Comparison of ENCODE assay signal across 8 mouse cellular contexts in the genomic region with DNA sequence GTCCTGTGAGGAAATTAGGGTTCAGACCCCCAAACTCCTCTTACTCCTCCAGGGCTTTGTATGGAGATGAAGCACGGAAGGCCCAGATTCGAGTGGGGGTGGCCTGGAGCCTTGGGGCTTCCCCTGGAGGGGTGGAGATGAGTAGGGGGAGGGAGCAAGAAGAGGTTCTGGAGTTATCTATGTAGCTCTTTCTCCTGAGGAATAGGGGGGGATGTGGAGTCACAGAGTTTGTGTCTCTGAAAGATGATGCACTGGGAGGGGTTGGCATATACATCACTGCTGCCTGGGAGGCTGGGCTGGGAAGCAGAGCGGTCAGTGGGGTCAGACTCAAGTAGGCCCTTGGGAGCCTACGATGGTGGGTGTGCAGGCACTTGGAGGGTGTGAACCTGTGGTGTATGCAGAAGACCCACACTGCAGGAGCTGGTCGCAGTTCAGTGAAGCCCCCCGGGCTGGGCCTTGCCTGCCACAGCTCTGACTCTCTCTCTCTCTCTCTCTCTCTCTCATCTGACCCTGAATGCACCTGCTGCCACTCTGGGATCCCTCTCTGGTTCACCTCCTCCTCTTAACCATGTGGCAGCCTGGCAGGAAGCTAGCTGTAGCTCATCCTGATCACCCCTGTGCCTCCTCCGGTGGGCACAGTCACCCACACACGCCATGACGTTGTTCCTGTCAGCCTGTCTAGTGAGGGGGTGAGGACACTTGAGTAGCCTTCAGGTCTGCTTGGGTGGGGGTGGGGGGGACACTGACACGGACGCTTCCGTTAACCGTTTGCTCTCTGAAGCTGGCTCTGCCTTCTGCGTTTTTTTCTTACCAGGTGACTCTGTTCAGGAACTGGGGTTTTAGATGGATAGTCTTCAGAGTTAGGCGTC. TPM values are rescaled to one million over a fixed set of nuclear protein-coding genes. Genes with fewer than 3 reads are reported as not detected.
A peak's percentile ranks its signal among the peaks of the same experiment; 100 is the strongest.
DNase-seq lines count a peak whose midpoint lies in the region; ATAC-seq and TF ChIP-seq lines count a peak whose summit lies in the region.

No protein-coding gene starts in this region.

- H3K36me3 ChIP-seq in heart, embryonic 12.5 days = peaks cover 3% of the 10 kb centered on the region; the same call in 1 of the 2 replicates
- no peaks in the 10 kb centered on the region for H3K36me3 ChIP-seq in hindbrain, embryonic 11.5 days (ENCODE audit: control insufficient read depth, insufficient read depth, low read length)
- no peaks in the 10 kb centered on the region for H3K36me3 ChIP-seq in liver, postnatal 0 days (replicated peaks; ENCODE audit: insufficient read depth, low read length)
- no peaks in the 10 kb centered on the region for H3K36me3 ChIP-seq in stomach, embryonic 16.5 days (ENCODE audit: control insufficient read depth, insufficient read depth, low read length)

- no peaks in the 10 kb centered on the region for H3K9me3 ChIP-seq in heart, embryonic 12.5 days (replicated peaks)
- H3K9me3 ChIP-seq in hindbrain, embryonic 11.5 days (ENCODE audit: control insufficient read depth, low read length) = no peaks in the 10 kb centered on the region
- no peaks in the 10 kb centered on the region for H3K9me3 ChIP-seq in liver, postnatal 0 days (ENCODE audit: low read length)
- no peaks in the 10 kb centered on the region for H3K9me3 ChIP-seq in stomach, embryonic 16.5 days (replicated peaks; ENCODE audit: control insufficient read depth, low read length)

- H3K27ac ChIP-seq in heart, embryonic 12.5 days (ENCODE audit: poor library complexity, severe bottlenecking) = peak overlapping the region; percentile 100
- H3K27ac ChIP-seq in hindbrain, embryonic 11.5 days (ENCODE audit: low read depth, low read length) = no peak overlapping the region
- H3K27ac ChIP-seq in liver, postnatal 0 days (ENCODE audit: low read depth) = no peak overlapping the region
- peak overlapping the region; percentile 99 for H3K27ac ChIP-seq in stomach, embryonic 16.5 days (ENCODE audit: low read length)

- H3K4me3 ChIP-seq in heart, embryonic 12.5 days = peak overlapping the region; percentile 76
- peak overlapping the region; percentile 65; the same call in 1 of the 2 replicates for H3K4me3 ChIP-seq in hindbrain, embryonic 11.5 days (ENCODE audit: low read depth, low read length)
- no peak overlapping the region for H3K4me3 ChIP-seq in liver, postnatal 0 days (ENCODE audit: low read depth, low read length)
- H3K4me3 ChIP-seq in stomach, embryonic 16.5 days (replicated peaks; ENCODE audit: low read length) = peak overlapping the region; percentile 88

- peak overlapping the region; percentile 92 for H3K9ac ChIP-seq in heart, embryonic 12.5 days
- peak overlapping the region; percentile 7; the same call in 1 of the 2 replicates for H3K9ac ChIP-seq in hindbrain, embryonic 11.5 days (ENCODE audit: low read depth, low read length)
- peak overlapping the region; percentile 50; the same call in 1 of the 2 replicates for H3K9ac ChIP-seq in liver, postnatal 0 days (replicated peaks)
- peak overlapping the region; percentile 92 for H3K9ac ChIP-seq in stomach, embryonic 16.5 days (ENCODE audit: low read length)

- 41% methylated on average over 15 of the region's 15 CpGs for WGBS in heart, embryonic 12.5 days
- WGBS in hindbrain, embryonic 11.5 days = 50% methylated on average over 15 of the region's 15 CpGs
- 54% methylated on average over 15 of the region's 15 CpGs for WGBS in liver, postnatal 0 days (ENCODE audit: insufficient replicate concordance)
- WGBS in stomach, embryonic 16.5 days = 30% methylated on average over 15 of the region's 15 CpGs

- no peak for TF ChIP-seq EP300 in liver, postnatal 0 days (IDR thresholded peaks at IDR 0.05; ENCODE audit: low read depth)

- ATAC-seq in heart, embryonic 12.5 days (ENCODE audit: insufficient number of reproducible peaks, low FRiP score) = no peak
- ATAC-seq in hindbrain, embryonic 11.5 days (ENCODE audit: low FRiP score) = no peak
- no peak for ATAC-seq in liver, postnatal 0 days
- no peak for ATAC-seq in stomach, embryonic 16.5 days (ENCODE audit: insufficient read depth, low FRiP score)

- no peak for DNase-seq in heart, postnatal 4 days
- DNase-seq in NIH3T3 (ENCODE audit: low read depth) = peak; percentile 60
- DNase-seq in hindbrain, embryonic 11.5 days (ENCODE audit: low spot score) = no peak
- DNase-seq in liver, postnatal 0 days = no peak
- no peak for DNase-seq in urinary bladder, adult 18-20 months (ENCODE audit: low spot score in 2 of 2)
- no peak for DNase-seq in embryo, embryonic 10 days (ENCODE audit: low spot score)

- peak overlapping the region; percentile 87 for H3K4me2 ChIP-seq in heart, embryonic 12.5 days
- peak overlapping the region; percentile 98 for H3K4me2 ChIP-seq in hindbrain, embryonic 11.5 days (replicated peaks; ENCODE audit: low read depth, low read length)
- H3K4me2 ChIP-seq in liver, postnatal 0 days (ENCODE audit: low read depth, low read length) = peak overlapping the region; percentile 83
- peak overlapping the region; percentile 89 for H3K4me2 ChIP-seq in stomach, embryonic 16.5 days (ENCODE audit: low read depth, low read length)

- H3K4me1 ChIP-seq in heart, embryonic 12.5 days (replicated peaks) = peaks cover 81% of the 10 kb centered on the region
- peaks cover 51% of the 10 kb centered on the region for H3K4me1 ChIP-seq in hindbrain, embryonic 11.5 days (replicated peaks; ENCODE audit: control insufficient read depth, insufficient read depth, low read length)
- peaks cover 74% of the 10 kb centered on the region for H3K4me1 ChIP-seq in liver, postnatal 0 days (ENCODE audit: insufficient read depth)
- H3K4me1 ChIP-seq in stomach, embryonic 16.5 days (ENCODE audit: control insufficient read depth, insufficient read depth, low read length) = peaks cover 73% of the 10 kb centered on the region

- no peak for TF ChIP-seq CTCF in liver, postnatal 0 days (IDR thresholded peaks at IDR 0.05; ENCODE audit: low read depth)

- no peaks in the 10 kb centered on the region for H3K27me3 ChIP-seq in heart, embryonic 12.5 days (replicated peaks)
- no peaks in the 10 kb centered on the region; the same call in 1 of the 2 replicates for H3K27me3 ChIP-seq in hindbrain, embryonic 11.5 days (ENCODE audit: control insufficient read depth, insufficient read depth, low read length)
- H3K27me3 ChIP-seq in liver, postnatal 0 days (ENCODE audit: insufficient read depth, low read length) = peaks cover 16% of the 10 kb centered on the region
- H3K27me3 ChIP-seq in stomach, embryonic 16.5 days (ENCODE audit: control insufficient read depth, insufficient read depth, low read length) = no peaks in the 10 kb centered on the region

RNA-seq across cellular contexts. Expression of a gene that starts 11.7 kb away (rescaled TPM):
- polyA plus RNA-seq in heart, embryonic 12.5 days (2016; fragmentation: Nextera tagmentation; extraction: Ambion mirVana) = 33.8 and 35.1 TPM in 2 replicates
- total RNA-seq in heart, postnatal 4 days (2021) = 10 to 100 TPM; 34.6 to 38.1 TPM
- polyA plus RNA-seq in hindbrain, embryonic 11.5 days (2014; fragmentation: Nextera tagmentation; extraction: Ambion mirVana) = 48.3 and 51.2 TPM in 2 replicates
- 5.4 and 5.6 TPM in 2 replicates for polyA plus RNA-seq in liver, postnatal 0 days (2015; fragmentation: Nextera tagmentation; extraction: Ambion mirVana)
- polyA plus RNA-seq in stomach, embryonic 16.5 days (2015; fragmentation: Nextera tagmentation; extraction: Ambion mirVana) = 28.8 and 30.1 TPM in 2 replicates

RNA-seq across cellular contexts. Expression of a gene that starts 31.7 kb away (rescaled TPM):
- 27.0 and 27.7 TPM in 2 replicates for polyA plus RNA-seq in heart, embryonic 12.5 days (2016; fragmentation: Nextera tagmentation; extraction: Ambion mirVana)
- 10 to 100 TPM in 1 of 2 experiments, 1 to 10 TPM in 1; 9.8 to 10.2 TPM for total RNA-seq in heart, postnatal 4 days (2021)
- polyA plus RNA-seq in hindbrain, embryonic 11.5 days (2014; fragmentation: Nextera tagmentation; extraction: Ambion mirVana) = 33.1 and 39.0 TPM in 2 replicates
- polyA plus RNA-seq in liver, postnatal 0 days (2015; fragmentation: Nextera tagmentation; extraction: Ambion mirVana) = 19.1 and 22.3 TPM in 2 replicates
- 26.9 and 28.1 TPM in 2 replicates for polyA plus RNA-seq in stomach, embryonic 16.5 days (2015; fragmentation: Nextera tagmentation; extraction: Ambion mirVana)

RNA-seq across cellular contexts. Expression of a gene that starts 43.5 kb away (rescaled TPM):
- 3.5 and 3.9 TPM in 2 replicates for polyA plus RNA-seq in heart, embryonic 12.5 days (2016; fragmentation: Nextera tagmentation; extraction: Ambion mirVana)
- total RNA-seq in heart, postnatal 4 days (2021) = 1 to 10 TPM; 2.0 to 2.5 TPM
- polyA plus RNA-seq in hindbrain, embryonic 11.5 days (2014; fragmentation: Nextera tagmentation; extraction: Ambion mirVana) = 0.28 and 0.74 TPM in 2 replicates
- not detected in 2 replicates for polyA plus RNA-seq in liver, postnatal 0 days (2015; fragmentation: Nextera tagmentation; extraction: Ambion mirVana)
- polyA plus RNA-seq in stomach, embryonic 16.5 days (2015; fragmentation: Nextera tagmentation; extraction: Ambion mirVana) = 0.44 TPM in 1 of 2 replicates, not detected in the other

Comparison
In these comparisons a context has a peak if more than half of its experiments do, and no peak if none do; other contexts are left out.
1. H3K27ac ChIP-seq: peak in heart, embryonic 12.5 days (single experiment) and stomach, embryonic 16.5 days (single experiment); none in hindbrain, embryonic 11.5 days (single experiment) and liver, postnatal 0 days (single experiment).
2. H3K9ac ChIP-seq: peak in every context shown above with its lines; median percentile 92 in heart, embryonic 12.5 days; 92 in stomach, embryonic 16.5 days; 50 in liver, postnatal 0 days; 7 in hindbrain, embryonic 11.5 days.
3. Peak in every context shown above with its lines, with median percentiles within 50 percentile points of each other: H3K4me2 ChIP-seq.